Mouse (Mus musculus): ENCODE measurements at regions not wholly inside any gene's neighbourhood (a gene's known extent, or its start where the extent isn't known, plus 50 kb on each side); places are given as distances from the start of the nearest gene placed in this dataset.
A peak's percentile ranks its signal among the peaks of the same experiment; 100 is the strongest.

- no peak overlapping the region for H3K9ac ChIP-seq (ENCODE audit: low read length)
- H3K4me3 ChIP-seq (ENCODE audit: low read depth, low read length): no peak overlapping the region
- no peaks in the 10 kb centered on the region for H3K9me3 ChIP-seq (ENCODE audit: control insufficient read depth, low read length)
- H3K4me2 ChIP-seq (ENCODE audit: low read depth, severe bottlenecking): no peak overlapping the region
- H3K27me3 ChIP-seq (ENCODE audit: control insufficient read depth, insufficient read depth, low read length): no peaks in the 10 kb centered on the region
- no peak overlapping the region for H3K27ac ChIP-seq (replicated peaks; ENCODE audit: low read depth, low read length)
- no peaks in the 10 kb centered on the region for H3K4me1 ChIP-seq (ENCODE audit: control insufficient read depth, insufficient read depth, low read length)
- no peaks in the 10 kb centered on the region for H3K36me3 ChIP-seq (ENCODE audit: control insufficient read depth, insufficient read depth, low read length)
- DNase-seq (ENCODE audit: low spot score) (no peak), ATAC-seq (ENCODE audit: insufficient number of reproducible peaks, low FRiP score, low TSS enrichment, low read depth) (no peak)
- WGBS: 95% methylated on average over 3 of the region's 3 CpGs
Measured at GRCm38 (mm10) chr1:193697857-193698256, 327.8 kb upstream of the Camk1g start.

DNA sequence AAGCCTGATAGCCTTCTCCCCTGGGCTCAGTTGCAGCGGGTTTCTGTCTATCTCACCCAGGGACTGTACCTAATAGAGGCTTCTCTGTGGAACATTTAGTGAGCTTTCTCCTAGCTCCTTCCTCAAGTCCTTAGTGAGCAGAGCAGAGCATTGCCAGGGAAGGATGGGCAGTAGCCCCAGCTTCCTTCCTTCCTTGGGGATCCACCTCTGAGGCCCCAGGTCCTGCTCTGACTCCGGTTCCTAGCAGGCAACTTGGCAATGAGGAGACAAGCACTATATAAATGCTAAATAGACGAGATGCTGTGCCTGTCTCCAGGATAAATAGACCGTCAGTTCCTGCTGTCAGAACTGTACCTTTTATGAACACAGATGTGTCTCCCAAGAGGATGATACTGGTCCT lies 326.9 kb upstream of the Camk1g start:
- WGBS: 69% methylated on average over 4 of the region's 4 CpGs
- H3K9ac ChIP-seq (ENCODE audit: low read length): no peak overlapping the region
- H3K36me3 ChIP-seq (ENCODE audit: control insufficient read depth, insufficient read depth, low read length): no peaks in the 10 kb centered on the region
- H3K4me1 ChIP-seq (ENCODE audit: control insufficient read depth, insufficient read depth, low read length): no peaks in the 10 kb centered on the region
- ATAC-seq (ENCODE audit: insufficient number of reproducible peaks, low FRiP score, low TSS enrichment, low read depth) (no peak), DNase-seq (ENCODE audit: low spot score) (no peak)
- H3K27ac ChIP-seq (replicated peaks; ENCODE audit: low read depth, low read length): no peak overlapping the region
- H3K27me3 ChIP-seq (ENCODE audit: control insufficient read depth, insufficient read depth, low read length): no peaks in the 10 kb centered on the region
- H3K4me3 ChIP-seq (ENCODE audit: low read depth, low read length): no peak overlapping the region
- no peak overlapping the region for H3K4me2 ChIP-seq (ENCODE audit: low read depth, severe bottlenecking)
- H3K9me3 ChIP-seq (ENCODE audit: control insufficient read depth, low read length): no peaks in the 10 kb centered on the region

DNA sequence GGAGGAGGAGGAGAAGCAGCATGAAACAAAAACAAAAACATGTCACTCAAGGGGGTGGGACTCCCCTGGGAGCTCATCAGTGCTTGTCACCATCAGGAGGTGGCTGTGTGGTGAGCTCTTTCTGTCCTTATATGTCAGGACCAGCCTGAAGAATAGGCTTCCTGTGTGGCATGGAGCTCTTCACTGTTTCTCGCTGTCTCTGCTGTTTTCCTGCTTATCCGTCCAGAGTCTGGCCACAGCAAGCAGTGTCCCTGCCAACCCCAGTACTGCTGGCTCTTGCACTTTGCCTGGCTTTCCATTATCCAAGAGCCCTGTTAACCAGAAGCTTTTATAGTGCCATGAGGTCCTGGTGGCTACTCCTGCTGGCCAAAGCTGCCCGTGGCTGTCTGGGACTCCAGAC lies 322.9 kb upstream of the Camk1g start:
- Histone ChIP-seq H3K27me3 (ENCODE audit: control insufficient read depth, insufficient read depth, low read length) (no peaks in the 10 kb centered on the region), H3K4me1 (ENCODE audit: control insufficient read depth, insufficient read depth, low read length) (no peaks in the 10 kb centered on the region), H3K9me3 (ENCODE audit: control insufficient read depth, low read length) (no peaks in the 10 kb centered on the region), H3K9ac (ENCODE audit: low read length) (no peak overlapping the region), H3K36me3 (ENCODE audit: control insufficient read depth, insufficient read depth, low read length) (no peaks in the 10 kb centered on the region), H3K4me2 (ENCODE audit: low read depth, severe bottlenecking) (no peak overlapping the region), H3K4me3 (ENCODE audit: low read depth, low read length) (no peak overlapping the region), H3K27ac (replicated peaks; ENCODE audit: low read depth, low read length) (no peak overlapping the region)
- ATAC-seq (ENCODE audit: insufficient number of reproducible peaks, low FRiP score, low TSS enrichment, low read depth) (no peak), DNase-seq (ENCODE audit: low spot score) (no peak)
- WGBS: 32% methylated on average over 3 of the region's 3 CpGs

GRCm38 (mm10) chr1:193689601-193690000 lies 319.5 kb upstream of the Camk1g start:
- no peaks in the 10 kb centered on the region for H3K36me3 ChIP-seq (ENCODE audit: control insufficient read depth, insufficient read depth, low read length)
- H3K4me3 ChIP-seq (ENCODE audit: low read depth, low read length): no peak overlapping the region
- H3K27ac ChIP-seq (replicated peaks; ENCODE audit: low read depth, low read length): no peak overlapping the region
- no peaks in the 10 kb centered on the region for H3K9me3 ChIP-seq (ENCODE audit: control insufficient read depth, low read length)
- H3K4me1 ChIP-seq (ENCODE audit: control insufficient read depth, insufficient read depth, low read length): no peaks in the 10 kb centered on the region
- no peak overlapping the region for H3K9ac ChIP-seq (ENCODE audit: low read length)
- H3K4me2 ChIP-seq (ENCODE audit: low read depth, severe bottlenecking): no peak overlapping the region
- no peak for ATAC-seq (ENCODE audit: insufficient number of reproducible peaks, low FRiP score, low TSS enrichment, low read depth)
- no peak for DNase-seq (ENCODE audit: low spot score)
- WGBS: 77% methylated on average over 4 of the region's 4 CpGs
- H3K27me3 ChIP-seq (ENCODE audit: control insufficient read depth, insufficient read depth, low read length): no peaks in the 10 kb centered on the region

DNA sequence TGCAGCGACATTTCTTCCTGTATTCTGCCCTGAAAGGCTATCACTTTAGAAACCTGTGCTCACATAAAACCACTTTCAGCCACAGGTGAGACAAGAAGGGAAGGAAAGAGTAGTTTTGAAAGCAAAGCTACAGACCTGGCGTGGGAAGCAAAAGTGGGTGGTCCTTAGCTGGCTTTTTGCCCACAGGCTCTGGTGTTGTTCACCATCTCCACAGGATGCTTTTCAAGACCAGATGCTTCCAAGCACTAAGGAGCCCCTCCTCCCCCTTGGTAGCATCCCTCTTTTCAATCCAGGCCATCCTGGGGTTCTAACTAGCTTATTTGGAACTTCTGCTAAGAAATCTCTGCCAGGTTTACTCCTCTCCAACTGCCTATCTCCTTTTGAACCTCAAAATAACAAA lies 312.8 kb upstream of the Camk1g start:
- Histone ChIP-seq H3K9me3 (ENCODE audit: control insufficient read depth, low read length) (no peaks in the 10 kb centered on the region), H3K4me2 (ENCODE audit: low read depth, severe bottlenecking) (no peak overlapping the region), H3K36me3 (ENCODE audit: control insufficient read depth, insufficient read depth, low read length) (no peaks in the 10 kb centered on the region), H3K9ac (ENCODE audit: low read length) (no peak overlapping the region), H3K4me3 (ENCODE audit: low read depth, low read length) (no peak overlapping the region), H3K4me1 (ENCODE audit: control insufficient read depth, insufficient read depth, low read length) (no peaks in the 10 kb centered on the region), H3K27ac (replicated peaks; ENCODE audit: low read depth, low read length) (no peak overlapping the region), H3K27me3 (ENCODE audit: control insufficient read depth, insufficient read depth, low read length) (no peaks in the 10 kb centered on the region)
- no peak for DNase-seq (ENCODE audit: low spot score)
- WGBS: 74% methylated on average over 2 of the region's 2 CpGs
- no peak for ATAC-seq (ENCODE audit: insufficient number of reproducible peaks, low FRiP score, low TSS enrichment, low read depth)

- H3K9ac ChIP-seq (ENCODE audit: low read length): no peak overlapping the region
- H3K36me3 ChIP-seq (ENCODE audit: control insufficient read depth, insufficient read depth, low read length): no peaks in the 10 kb centered on the region
- no peak overlapping the region for H3K27ac ChIP-seq (replicated peaks; ENCODE audit: low read depth, low read length)
- no peaks in the 10 kb centered on the region for H3K9me3 ChIP-seq (ENCODE audit: control insufficient read depth, low read length)
- no peak overlapping the region for H3K4me2 ChIP-seq (ENCODE audit: low read depth, severe bottlenecking)
- WGBS: 92% methylated on average over 2 of the region's 2 CpGs
- no peaks in the 10 kb centered on the region for H3K27me3 ChIP-seq (ENCODE audit: control insufficient read depth, insufficient read depth, low read length)
- ATAC-seq (ENCODE audit: insufficient number of reproducible peaks, low FRiP score, low TSS enrichment, low read depth) (no peak), DNase-seq (ENCODE audit: low spot score) (no peak)
- H3K4me1 ChIP-seq (ENCODE audit: control insufficient read depth, insufficient read depth, low read length): no peaks in the 10 kb centered on the region
- H3K4me3 ChIP-seq (ENCODE audit: low read depth, low read length): no peak overlapping the region
Measured at GRCm38 (mm10) chr1:193678448-193678847, 308.4 kb upstream of the Camk1g start.

GRCm38 (mm10) chr1:193673236-193673830 lies 303.2 kb upstream of the Camk1g start:
- H3K4me2 ChIP-seq (ENCODE audit: low read depth, severe bottlenecking): no peak overlapping the region
- H3K36me3 ChIP-seq (ENCODE audit: control insufficient read depth, insufficient read depth, low read length): no peaks in the 10 kb centered on the region
- no peak overlapping the region for H3K9ac ChIP-seq (ENCODE audit: low read length)
- no peak overlapping the region for H3K4me3 ChIP-seq (ENCODE audit: low read depth, low read length)
- no peaks in the 10 kb centered on the region for H3K9me3 ChIP-seq (ENCODE audit: control insufficient read depth, low read length)
- no peaks in the 10 kb centered on the region for H3K4me1 ChIP-seq (ENCODE audit: control insufficient read depth, insufficient read depth, low read length)
- no peak for ATAC-seq (ENCODE audit: insufficient number of reproducible peaks, low FRiP score, low TSS enrichment, low read depth)
- no peak overlapping the region for H3K27ac ChIP-seq (replicated peaks; ENCODE audit: low read depth, low read length)
- no peaks in the 10 kb centered on the region for H3K27me3 ChIP-seq (ENCODE audit: control insufficient read depth, insufficient read depth, low read length)
- WGBS: 39% methylated on average over 3 of the region's 3 CpGs
- DNase-seq (ENCODE audit: low spot score): peak; percentile 48

DNA sequence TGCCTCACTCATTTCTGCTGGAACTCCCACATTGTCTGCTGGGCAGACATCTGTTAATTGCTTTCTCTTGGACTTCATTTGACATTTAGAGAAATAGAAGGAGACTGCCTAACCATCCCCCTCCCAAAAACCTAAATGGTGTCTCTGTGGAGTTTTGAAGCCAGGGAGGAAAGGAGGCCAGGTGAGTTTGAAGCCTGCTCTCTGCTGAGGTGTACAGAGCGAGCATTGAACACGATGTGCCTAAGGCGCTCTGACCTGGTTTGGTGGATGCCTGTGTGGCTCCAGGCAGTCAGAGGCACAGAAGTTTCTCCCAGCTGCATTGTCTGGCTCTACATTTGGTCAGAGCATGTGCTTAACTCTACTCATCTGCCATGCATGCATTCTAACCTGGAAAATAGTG lies 302.6 kb upstream of the Camk1g start:
- Histone ChIP-seq H3K4me3 (ENCODE audit: low read depth, low read length) (no peak overlapping the region), H3K9me3 (ENCODE audit: control insufficient read depth, low read length) (no peaks in the 10 kb centered on the region), H3K4me1 (ENCODE audit: control insufficient read depth, insufficient read depth, low read length) (no peaks in the 10 kb centered on the region), H3K9ac (ENCODE audit: low read length) (no peak overlapping the region), H3K4me2 (ENCODE audit: low read depth, severe bottlenecking) (no peak overlapping the region), H3K27ac (replicated peaks; ENCODE audit: low read depth, low read length) (no peak overlapping the region), H3K36me3 (ENCODE audit: control insufficient read depth, insufficient read depth, low read length) (no peaks in the 10 kb centered on the region), H3K27me3 (ENCODE audit: control insufficient read depth, insufficient read depth, low read length) (no peaks in the 10 kb centered on the region)
- DNase-seq (ENCODE audit: low spot score) (no peak), ATAC-seq (ENCODE audit: insufficient number of reproducible peaks, low FRiP score, low TSS enrichment, low read depth) (no peak)
- 62% methylated on average over 3 of the region's 3 CpGs for WGBS

- no peak overlapping the region for H3K9ac ChIP-seq (ENCODE audit: low read length)
- WGBS: 78% methylated on average over 3 of the region's 3 CpGs
- DNase-seq (ENCODE audit: low spot score): no peak
- H3K9me3 ChIP-seq (ENCODE audit: control insufficient read depth, low read length): no peaks in the 10 kb centered on the region
- H3K4me2 ChIP-seq (ENCODE audit: low read depth, severe bottlenecking): no peak overlapping the region
- H3K36me3 ChIP-seq (ENCODE audit: control insufficient read depth, insufficient read depth, low read length): no peaks in the 10 kb centered on the region
- H3K4me3 ChIP-seq (ENCODE audit: low read depth, low read length): no peak overlapping the region
- no peak overlapping the region for H3K27ac ChIP-seq (replicated peaks; ENCODE audit: low read depth, low read length)
- no peaks in the 10 kb centered on the region for H3K27me3 ChIP-seq (ENCODE audit: control insufficient read depth, insufficient read depth, low read length)
- ATAC-seq (ENCODE audit: insufficient number of reproducible peaks, low FRiP score, low TSS enrichment, low read depth): no peak
- no peaks in the 10 kb centered on the region for H3K4me1 ChIP-seq (ENCODE audit: control insufficient read depth, insufficient read depth, low read length)
Measured at GRCm38 (mm10) chr1:193671816-193672254, 301.7 kb upstream of the Camk1g start.
